Mouse (Mus musculus): ENCODE data around the gene Nrcam. TPM values are rescaled to one million over a fixed set of nuclear protein-coding genes. Genes with fewer than 3 reads are reported as not detected.

The Nrcam gene
- polyA plus RNA-seq, 1 experiment from 2014 or later = 94.4 TPM

DNA sequence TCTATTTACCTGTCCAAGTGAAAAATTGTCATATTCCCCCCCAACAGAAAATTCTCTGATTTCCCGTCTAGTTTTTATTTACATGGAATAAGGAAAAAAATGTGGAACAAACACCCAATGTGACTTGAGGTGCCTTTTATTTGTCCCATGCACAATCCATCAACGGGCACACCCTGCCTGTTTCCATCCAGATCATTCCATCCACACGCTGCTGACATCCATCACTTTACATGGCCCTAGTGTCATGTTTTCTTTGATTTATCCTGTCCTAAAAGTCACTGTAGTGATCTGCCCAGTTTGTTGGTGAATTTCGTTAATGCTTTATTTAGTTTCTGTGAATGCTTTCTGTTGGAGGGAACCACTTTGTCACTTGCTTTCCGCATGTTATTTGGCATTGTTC is 142.4 kb downstream of the Nrcam start:
- Histone ChIP-seq H3K36me3 (ENCODE audit: control insufficient read depth, insufficient read depth, low read length) (no peaks in the 10 kb centered on the region), H3K27me3 (ENCODE audit: control insufficient read depth, insufficient read depth, low read length) (no peaks in the 10 kb centered on the region), H3K4me2 (ENCODE audit: low read depth) (no peak overlapping the region), H3K4me3 (ENCODE audit: low read depth, low read length) (no peak overlapping the region), H3K9me3 (ENCODE audit: control insufficient read depth, low read length) (no peaks in the 10 kb centered on the region), H3K27ac (ENCODE audit: low read depth, low read length) (no peak overlapping the region), H3K4me1 (ENCODE audit: control insufficient read depth, insufficient read depth, low read length) (0 out of 2 replicates have a peak, but pooled peaks cover 4% of the 10 kb centered on the region), H3K9ac (ENCODE audit: low read length) (no peak overlapping the region)
- peak; percentile 61; the same call in 1 of the 2 replicates for ATAC-seq (ENCODE audit: insufficient read depth, low FRiP score, low TSS enrichment)
- WGBS = 62% methylated on average over 5 of the region's 5 CpGs
- no peak for DNase-seq (ENCODE audit: low spot score)

DNA sequence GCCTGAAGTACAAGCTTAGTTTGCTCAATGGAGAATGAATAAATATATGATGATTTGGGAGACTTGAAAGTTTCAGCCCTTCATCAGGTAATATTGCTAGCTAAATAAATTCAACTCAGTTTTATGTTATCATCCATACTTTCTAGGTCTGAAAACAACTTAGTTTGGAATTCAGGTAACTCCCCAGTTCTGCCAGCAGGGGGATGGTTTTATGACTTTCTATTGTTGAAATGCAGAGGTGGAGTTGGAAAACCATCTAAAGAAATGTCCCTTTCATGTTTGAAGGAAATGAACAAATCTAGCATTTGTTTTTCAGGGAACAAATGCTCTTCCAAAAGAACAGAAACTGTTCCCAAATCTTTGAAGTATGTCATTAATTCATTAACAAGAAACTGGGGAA is 146.7 kb downstream of the Nrcam start:
- no peak for DNase-seq (ENCODE audit: low spot score)
- Histone ChIP-seq H3K4me1 (ENCODE audit: control insufficient read depth, insufficient read depth, low read length) (0 out of 2 replicates have a peak, but pooled peaks cover 4% of the 10 kb centered on the region), H3K9me3 (ENCODE audit: control insufficient read depth, low read length) (no peaks in the 10 kb centered on the region), H3K27ac (ENCODE audit: low read depth, low read length) (no peak overlapping the region), H3K4me3 (ENCODE audit: low read depth, low read length) (no peak overlapping the region), H3K9ac (ENCODE audit: low read length) (no peak overlapping the region), H3K36me3 (ENCODE audit: control insufficient read depth, insufficient read depth, low read length) (no peaks in the 10 kb centered on the region), H3K27me3 (ENCODE audit: control insufficient read depth, insufficient read depth, low read length) (no peaks in the 10 kb centered on the region), H3K4me2 (ENCODE audit: low read depth) (no peak overlapping the region)
- ATAC-seq (ENCODE audit: insufficient read depth, low FRiP score, low TSS enrichment) = no peak

DNA sequence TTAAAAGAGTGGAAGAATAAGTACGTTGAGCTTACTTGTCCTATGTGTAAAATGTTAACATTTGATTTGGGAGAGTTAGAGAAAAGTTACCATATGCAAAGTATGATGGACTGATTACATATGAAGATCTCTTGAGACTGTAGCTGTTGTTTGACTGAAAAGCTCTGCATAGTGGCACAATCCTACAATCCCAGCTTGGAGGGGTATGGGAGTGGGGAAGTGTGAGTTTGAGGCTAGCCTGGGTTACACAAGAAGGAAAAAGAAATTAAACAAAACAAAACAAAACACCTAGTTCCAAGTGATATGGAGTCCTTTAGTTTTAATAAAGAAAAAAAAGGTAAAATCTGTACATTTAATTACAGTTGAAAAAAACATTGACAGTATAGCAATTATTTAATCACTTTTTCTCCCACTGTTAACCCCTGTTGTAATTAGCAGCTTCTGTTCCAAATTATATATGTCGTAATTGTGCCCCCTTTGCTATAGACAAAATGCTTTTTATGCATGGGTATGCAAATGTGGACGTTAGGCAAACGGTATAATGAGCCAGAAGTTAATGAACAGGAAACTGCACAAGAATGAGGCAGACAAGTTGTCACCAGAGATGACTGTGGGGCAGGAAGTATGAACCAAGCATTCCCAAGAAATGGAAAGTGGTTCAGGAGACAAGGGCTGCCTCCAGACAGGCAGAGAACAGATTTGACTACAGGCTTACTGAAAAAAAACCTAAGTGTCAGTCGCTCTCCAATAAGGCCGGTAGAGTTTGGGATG is 150.8 kb downstream of the Nrcam start:
- Histone ChIP-seq H3K27ac (ENCODE audit: low read depth, low read length) (no peak overlapping the region), H3K4me2 (ENCODE audit: low read depth) (no peak overlapping the region), H3K27me3 (ENCODE audit: control insufficient read depth, insufficient read depth, low read length) (no peaks in the 10 kb centered on the region), H3K9ac (ENCODE audit: low read length) (no peak overlapping the region), H3K4me3 (ENCODE audit: low read depth, low read length) (no peak overlapping the region), H3K9me3 (ENCODE audit: control insufficient read depth, low read length) (no peaks in the 10 kb centered on the region), H3K36me3 (ENCODE audit: control insufficient read depth, insufficient read depth, low read length) (no peaks in the 10 kb centered on the region), H3K4me1 (ENCODE audit: control insufficient read depth, insufficient read depth, low read length) (no peaks in the 10 kb centered on the region)
- no peak for DNase-seq (ENCODE audit: low spot score)
- ATAC-seq (ENCODE audit: insufficient read depth, low FRiP score, low TSS enrichment) = no peak
- WGBS = 86% methylated on average over 6 of the region's 6 CpGs

DNA sequence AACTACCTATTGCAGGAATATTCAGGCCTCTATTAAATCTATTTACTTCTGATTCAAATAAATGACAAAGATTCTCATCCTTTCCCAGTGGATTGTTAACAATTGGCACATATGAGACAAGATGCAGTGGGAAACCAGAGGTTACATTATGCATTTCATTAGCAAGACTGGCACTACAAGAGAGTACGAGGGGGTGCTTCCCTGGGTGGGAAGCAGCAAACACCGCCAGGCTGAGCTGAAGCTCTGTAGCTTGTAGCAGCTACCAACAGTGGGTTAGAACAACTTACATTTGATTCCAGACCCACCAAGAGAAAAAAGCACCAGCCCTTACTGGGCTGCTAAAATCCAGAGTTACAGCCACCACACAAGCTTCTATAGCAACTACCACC is 151.3 kb downstream of the Nrcam start:
- Histone ChIP-seq H3K9me3 (ENCODE audit: control insufficient read depth, low read length) (no peaks in the 10 kb centered on the region), H3K27ac (ENCODE audit: low read depth, low read length) (no peak overlapping the region), H3K4me3 (ENCODE audit: low read depth, low read length) (no peak overlapping the region), H3K4me1 (ENCODE audit: control insufficient read depth, insufficient read depth, low read length) (no peaks in the 10 kb centered on the region), H3K27me3 (ENCODE audit: control insufficient read depth, insufficient read depth, low read length) (no peaks in the 10 kb centered on the region), H3K9ac (ENCODE audit: low read length) (no peak overlapping the region), H3K4me2 (ENCODE audit: low read depth) (no peak overlapping the region), H3K36me3 (ENCODE audit: control insufficient read depth, insufficient read depth, low read length) (no peaks in the 10 kb centered on the region)
- no peak for DNase-seq (ENCODE audit: low spot score)
- 82% methylated on average over 2 of the region's 2 CpGs for WGBS
- no peak for ATAC-seq (ENCODE audit: insufficient read depth, low FRiP score, low TSS enrichment)

DNA sequence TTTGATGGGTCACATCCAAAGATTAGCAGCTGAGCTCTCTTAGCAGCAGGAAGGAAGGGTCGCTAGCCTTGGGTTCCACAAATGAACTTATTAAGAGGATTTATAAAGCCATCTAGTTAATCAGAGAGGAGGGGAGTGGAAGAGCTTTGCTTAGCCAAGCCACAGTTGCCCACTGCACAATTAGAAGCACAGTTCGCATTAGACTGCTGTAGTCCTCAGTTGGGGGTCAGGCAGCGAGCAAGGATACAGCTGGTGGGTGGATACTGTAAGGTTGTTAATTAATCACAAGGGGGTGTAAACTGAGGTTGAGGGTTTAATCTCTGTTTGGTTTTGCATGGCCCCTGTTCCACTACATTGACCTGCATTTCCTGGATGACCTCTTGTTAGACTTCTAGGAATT is 152.7 kb downstream of the Nrcam start:
- Histone ChIP-seq H3K4me1 (ENCODE audit: control insufficient read depth, insufficient read depth, low read length) (no peaks in the 10 kb centered on the region), H3K9ac (ENCODE audit: low read length) (no peak overlapping the region), H3K36me3 (ENCODE audit: control insufficient read depth, insufficient read depth, low read length) (no peaks in the 10 kb centered on the region), H3K27ac (ENCODE audit: low read depth, low read length) (no peak overlapping the region), H3K9me3 (ENCODE audit: control insufficient read depth, low read length) (no peaks in the 10 kb centered on the region), H3K27me3 (ENCODE audit: control insufficient read depth, insufficient read depth, low read length) (no peaks in the 10 kb centered on the region), H3K4me2 (ENCODE audit: low read depth) (no peak overlapping the region), H3K4me3 (ENCODE audit: low read depth, low read length) (no peak overlapping the region)
- WGBS = 38% methylated on average over 3 of the region's 3 CpGs
- no peak for DNase-seq (ENCODE audit: low spot score)
- ATAC-seq (ENCODE audit: insufficient read depth, low FRiP score, low TSS enrichment) = no peak

DNA sequence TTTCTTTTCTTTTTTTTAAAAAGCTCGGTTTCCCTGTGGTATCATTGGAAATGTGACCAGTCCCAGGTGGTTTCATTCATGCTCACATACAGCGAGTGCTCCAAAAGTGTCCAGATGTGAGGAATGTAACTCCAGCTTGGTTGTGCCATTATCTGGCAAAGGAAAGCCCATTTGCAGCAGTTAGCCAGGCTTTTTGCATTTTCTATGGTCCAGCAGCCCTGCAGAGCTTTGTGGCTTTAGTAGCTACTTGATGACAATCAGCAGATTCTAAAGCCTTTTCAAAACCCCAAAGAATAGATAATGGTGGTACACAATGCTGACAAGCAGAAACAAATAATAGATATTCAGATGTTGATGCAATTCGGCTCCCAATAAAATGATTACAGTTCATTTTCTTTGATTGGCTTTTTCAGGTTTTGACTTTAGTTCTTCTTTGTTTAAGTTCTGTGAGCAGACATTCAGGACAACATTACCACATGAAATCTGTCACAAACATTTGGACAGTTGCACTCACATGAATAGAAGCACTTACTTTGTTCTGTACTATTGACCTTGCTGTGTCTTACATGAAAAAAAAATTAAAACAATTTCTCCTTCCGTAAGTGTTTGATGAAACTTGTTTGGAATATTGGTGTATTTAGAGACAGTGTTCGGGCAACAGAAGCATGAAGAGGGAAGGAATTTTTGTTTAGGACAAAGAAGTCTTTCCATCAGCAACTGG is 164.2 kb downstream of the Nrcam start:
- Histone ChIP-seq H3K27me3 (ENCODE audit: control insufficient read depth, insufficient read depth, low read length) (no peaks in the 10 kb centered on the region), H3K4me1 (ENCODE audit: control insufficient read depth, insufficient read depth, low read length) (no peaks in the 10 kb centered on the region), H3K4me3 (ENCODE audit: low read depth, low read length) (no peak overlapping the region), H3K36me3 (ENCODE audit: control insufficient read depth, insufficient read depth, low read length) (no peaks in the 10 kb centered on the region), H3K9ac (ENCODE audit: low read length) (no peak overlapping the region), H3K9me3 (ENCODE audit: control insufficient read depth, low read length) (no peaks in the 10 kb centered on the region), H3K27ac (ENCODE audit: low read depth, low read length) (no peak overlapping the region), H3K4me2 (ENCODE audit: low read depth) (no peak overlapping the region)
- ATAC-seq (ENCODE audit: insufficient read depth, low FRiP score, low TSS enrichment) (no peak), DNase-seq (ENCODE audit: low spot score) (no peak)
- WGBS = 40% methylated on average over 5 of the region's 5 CpGs

DNA sequence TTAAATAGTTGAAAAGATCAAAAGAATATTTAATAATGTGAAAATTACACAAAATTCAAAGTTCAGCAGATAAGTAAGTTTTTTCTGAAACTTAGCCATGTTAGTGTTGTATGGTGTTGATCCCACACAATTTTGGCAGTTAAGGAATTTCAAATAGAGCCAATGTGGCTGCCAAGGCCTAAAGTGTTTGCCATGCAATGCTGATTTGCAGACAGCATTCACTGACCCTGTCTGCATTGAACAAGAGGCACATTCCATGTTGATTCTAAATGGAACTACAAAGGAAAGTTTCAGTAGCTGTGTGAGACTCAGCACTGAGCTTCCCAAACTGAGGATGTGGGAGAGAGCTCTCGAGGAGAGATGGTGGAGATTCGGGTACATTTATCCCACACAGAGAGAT is 169.1 kb downstream of the Nrcam start:
- Histone ChIP-seq H3K27me3 (ENCODE audit: control insufficient read depth, insufficient read depth, low read length) (no peaks in the 10 kb centered on the region), H3K4me3 (ENCODE audit: low read depth, low read length) (no peak overlapping the region), H3K36me3 (ENCODE audit: control insufficient read depth, insufficient read depth, low read length) (no peaks in the 10 kb centered on the region), H3K4me1 (ENCODE audit: control insufficient read depth, insufficient read depth, low read length) (no peaks in the 10 kb centered on the region), H3K9me3 (ENCODE audit: control insufficient read depth, low read length) (no peaks in the 10 kb centered on the region), H3K9ac (ENCODE audit: low read length) (no peak overlapping the region), H3K27ac (ENCODE audit: low read depth, low read length) (no peak overlapping the region), H3K4me2 (ENCODE audit: low read depth) (no peak overlapping the region)
- ATAC-seq (ENCODE audit: insufficient read depth, low FRiP score, low TSS enrichment) = no peak
- DNase-seq (ENCODE audit: low spot score) = no peak
- WGBS = 85% methylated on average over 2 of the region's 2 CpGs

DNA sequence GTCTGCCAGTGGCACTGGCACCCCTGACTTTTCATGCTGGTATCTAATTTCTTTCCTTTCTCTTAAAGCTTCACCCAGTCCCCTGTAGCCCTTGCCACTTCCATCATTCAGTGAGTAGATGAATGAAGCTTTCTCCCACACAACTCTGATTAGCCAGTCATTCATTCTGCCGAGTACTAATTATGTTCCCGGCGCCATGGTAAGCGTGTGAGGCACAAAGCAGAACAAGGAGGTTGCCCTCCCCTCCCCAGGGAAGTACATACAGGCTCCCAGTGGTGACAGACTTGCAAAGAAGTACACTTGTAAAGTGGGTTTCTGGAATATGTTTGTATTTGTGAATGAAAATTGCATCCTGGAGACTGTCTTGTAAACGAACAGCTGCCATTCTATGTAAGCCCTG is 170.2 kb downstream of the Nrcam start:
- no peak overlapping the region for H3K4me3 ChIP-seq (ENCODE audit: low read depth, low read length)
- ATAC-seq (ENCODE audit: insufficient read depth, low FRiP score, low TSS enrichment) (no peak), DNase-seq (ENCODE audit: low spot score) (no peak)
- no peaks in the 10 kb centered on the region for H3K4me1 ChIP-seq (ENCODE audit: control insufficient read depth, insufficient read depth, low read length)
- no peak overlapping the region for H3K4me2 ChIP-seq (ENCODE audit: low read depth)
- no peak overlapping the region for H3K27ac ChIP-seq (ENCODE audit: low read depth, low read length)
- no peak overlapping the region for H3K9ac ChIP-seq (ENCODE audit: low read length)
- no peaks in the 10 kb centered on the region for H3K36me3 ChIP-seq (ENCODE audit: control insufficient read depth, insufficient read depth, low read length)
- H3K27me3 ChIP-seq (ENCODE audit: control insufficient read depth, insufficient read depth, low read length) = no peaks in the 10 kb centered on the region
- 61% methylated on average over 5 of the region's 5 CpGs for WGBS
- no peaks in the 10 kb centered on the region for H3K9me3 ChIP-seq (ENCODE audit: control insufficient read depth, low read length)

Data from neural tube, embryonic 11.5 days (tissue).